Mouse (Mus musculus) central nervous system, embryonic 11.5 days (tissue): ENCODE results near the gene 9630041A04Rik. TPM values are rescaled to one million over a fixed set of nuclear protein-coding genes. Genes with fewer than 3 reads are reported as not detected.

Source experiments
- polyA plus RNA-seq: library from polyadenylated mRNA; depleted of rRNA; stranded (reverse); fragments of >200 nt; gene quantifications from 2 replicates; pipeline ENCODE4 v1.2.3, GENCODE M21; 2012; rRNA removed

Gene 9630041A04Rik
- polyA plus RNA-seq = not detected in 2 replicates

GRCm38 (mm10) chr9:101861596-101862471 lies at the start of gene 9630041A04Rik:
9630041A04Rik (plus strand) TSS chr9:101861841.

